Mouse (Mus musculus): ENCODE measurements around the gene Sema7a. TPM values are rescaled to one million over a fixed set of nuclear protein-coding genes. Genes with fewer than 3 reads are reported as not detected.

Sema7a gene
- polyA plus RNA-seq, 1 experiment: 7.2 TPM

- no peaks in the 10 kb centered on the region for H3K9me3 ChIP-seq
- H3K36me3 ChIP-seq (replicated peaks; ENCODE audit: low read length): peaks cover 93% of the 10 kb centered on the region
- peaks cover 52% of the 10 kb centered on the region for H3K4me1 ChIP-seq
Measured at GRCm38 (mm10) chr9:57958615-57959014, 18.7 kb downstream of the Sema7a start.

GRCm38 (mm10) chr9:57959399-57959798 is 19.5 kb downstream of the Sema7a start:
- peaks cover 91% of the 10 kb centered on the region for H3K36me3 ChIP-seq (replicated peaks; ENCODE audit: low read length)

More at GRCm38 (mm10) chr9:57958615-57959014, 18.7 kb downstream of the Sema7a start:
- H3K27me3 ChIP-seq (replicated peaks): no peaks in the 10 kb centered on the region
- no peak overlapping the region for H3K4me3 ChIP-seq (replicated peaks)
- no peak for TF ChIP-seq FLI1 (IDR thresholded peaks at IDR 0.05; ENCODE audit: low read length)
- TF ChIP-seq GATA1 (IDR thresholded peaks at IDR 0.05; ENCODE audit: borderline replicate concordance, low read length): no peak

GRCm38 (mm10) chr9:57959886-57960866 is 20.3 kb downstream of the Sema7a start:
- H3K4me1 ChIP-seq: peaks cover 47% of the 10 kb centered on the region
- TF ChIP-seq FLI1 (IDR thresholded peaks at IDR 0.05; ENCODE audit: low read length): no peak
- H3K4me3 ChIP-seq (replicated peaks): no peak overlapping the region
- no peaks in the 10 kb centered on the region for H3K27me3 ChIP-seq (replicated peaks)
- peaks cover 84% of the 10 kb centered on the region for H3K36me3 ChIP-seq (replicated peaks; ENCODE audit: low read length)
- H3K9me3 ChIP-seq: no peaks in the 10 kb centered on the region

More at GRCm38 (mm10) chr9:57959399-57959798, 19.5 kb downstream of the Sema7a start:
- TF ChIP-seq GATA1 (IDR thresholded peaks at IDR 0.05; ENCODE audit: borderline replicate concordance, low read length) (no peak), FLI1 (IDR thresholded peaks at IDR 0.05; ENCODE audit: low read length) (no peak)
- no peaks in the 10 kb centered on the region for H3K9me3 ChIP-seq
- H3K27me3 ChIP-seq (replicated peaks): no peaks in the 10 kb centered on the region
- no peak overlapping the region for H3K4me3 ChIP-seq (replicated peaks)
- H3K4me1 ChIP-seq: peaks cover 52% of the 10 kb centered on the region

- H3K9me3 ChIP-seq: no peaks in the 10 kb centered on the region
- TF ChIP-seq GATA1 (IDR thresholded peaks at IDR 0.05; ENCODE audit: borderline replicate concordance, low read length): no peak
- TF ChIP-seq FLI1 (IDR thresholded peaks at IDR 0.05; ENCODE audit: low read length): no peak
- H3K36me3 ChIP-seq (replicated peaks; ENCODE audit: low read length): peaks cover 74% of the 10 kb centered on the region
- H3K4me1 ChIP-seq: peaks cover 45% of the 10 kb centered on the region
- H3K27me3 ChIP-seq (replicated peaks): peaks cover 1% of the 10 kb centered on the region
- no peak overlapping the region for H3K4me3 ChIP-seq (replicated peaks)
Measured at GRCm38 (mm10) chr9:57961226-57961625, 21.3 kb downstream of the Sema7a start.

GRCm38 (mm10) chr9:57961863-57962778 is 22.2 kb downstream of the Sema7a start:
- TF ChIP-seq GATA1 (IDR thresholded peaks at IDR 0.05; ENCODE audit: borderline replicate concordance, low read length) (no peak), FLI1 (IDR thresholded peaks at IDR 0.05; ENCODE audit: low read length) (no peak)
- Histone ChIP-seq H3K36me3 (replicated peaks; ENCODE audit: low read length) (peaks cover 65% of the 10 kb centered on the region), H3K9me3 (no peaks in the 10 kb centered on the region), H3K27me3 (replicated peaks) (peaks cover 1% of the 10 kb centered on the region), H3K4me1 (peaks cover 38% of the 10 kb centered on the region), H3K4me3 (replicated peaks) (no peak overlapping the region)

GRCm38 (mm10) chr9:57963249-57963997 is 23.5 kb downstream of the Sema7a start:
- peaks cover 52% of the 10 kb centered on the region for H3K36me3 ChIP-seq (replicated peaks; ENCODE audit: low read length)
- TF ChIP-seq FLI1 (IDR thresholded peaks at IDR 0.05; ENCODE audit: low read length) (no peak), GATA1 (IDR thresholded peaks at IDR 0.05; ENCODE audit: borderline replicate concordance, low read length) (no peak)
- no peak overlapping the region for H3K4me3 ChIP-seq (replicated peaks)
- H3K4me1 ChIP-seq: peaks cover 41% of the 10 kb centered on the region
- H3K27me3 ChIP-seq (replicated peaks): peaks cover 1% of the 10 kb centered on the region
- H3K9me3 ChIP-seq: no peaks in the 10 kb centered on the region

GRCm38 (mm10) chr9:57963998-57964395 is 24.1 kb downstream of the Sema7a start:
- Histone ChIP-seq H3K4me3 (replicated peaks) (no peak overlapping the region), H3K36me3 (replicated peaks; ENCODE audit: low read length) (peaks cover 46% of the 10 kb centered on the region), H3K9me3 (no peaks in the 10 kb centered on the region), H3K27me3 (replicated peaks) (peaks cover 1% of the 10 kb centered on the region), H3K4me1 (peaks cover 47% of the 10 kb centered on the region)
- no peak for TF ChIP-seq FLI1 (IDR thresholded peaks at IDR 0.05; ENCODE audit: low read length)
- TF ChIP-seq GATA1 (IDR thresholded peaks at IDR 0.05; ENCODE audit: borderline replicate concordance, low read length): no peak

GRCm38 (mm10) chr9:57964528-57965250 is 24.8 kb downstream of the Sema7a start:
- Histone ChIP-seq H3K27me3 (replicated peaks) (peaks cover 1% of the 10 kb centered on the region), H3K4me1 (peaks cover 54% of the 10 kb centered on the region), H3K36me3 (replicated peaks; ENCODE audit: low read length) (peaks cover 39% of the 10 kb centered on the region), H3K9me3 (no peaks in the 10 kb centered on the region), H3K4me3 (replicated peaks) (no peak overlapping the region)
- no peak for TF ChIP-seq GATA1 (IDR thresholded peaks at IDR 0.05; ENCODE audit: borderline replicate concordance, low read length)
- no peak for TF ChIP-seq FLI1 (IDR thresholded peaks at IDR 0.05; ENCODE audit: low read length)
